ENCODE assay signal across 10 mouse cellular contexts in the genomic region with DNA sequence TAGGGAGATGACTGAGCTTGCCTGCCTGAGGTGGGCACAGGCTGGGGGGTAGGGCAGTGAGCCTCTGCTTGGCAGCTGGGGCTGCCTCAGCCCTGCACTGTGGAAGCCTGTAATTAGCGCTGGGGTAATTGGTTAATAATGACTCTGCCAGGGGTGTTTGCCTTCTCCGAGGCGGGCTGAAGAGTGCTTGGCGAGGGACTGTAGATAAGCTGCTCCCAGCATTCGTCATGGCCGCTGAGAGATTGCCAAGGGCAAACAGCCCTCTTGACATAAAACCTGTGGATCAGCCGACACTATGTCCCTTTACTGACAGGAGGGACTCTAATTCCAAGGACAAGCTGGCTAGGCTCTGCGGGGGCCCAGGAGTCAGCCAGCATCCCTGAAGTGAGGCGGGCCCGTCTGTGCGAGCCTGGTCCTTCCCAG. TPM values are rescaled to one million over a fixed set of nuclear protein-coding genes. Genes with fewer than 3 reads are reported as not detected.
DNase-seq lines count a peak whose midpoint lies in the region; ATAC-seq and TF ChIP-seq lines count a peak whose summit lies in the region.
"Had no signal": no experiment of that assay in that cellular context is flagged by ENCODE, and none has a peak within 500 bp of the region (broad histone marks: within the 10 kb centered on the region; RNA-seq: fewer than 3 reads in every experiment).

No protein-coding gene starts in this region.

- TF ChIP-seq CTCF in liver, embryonic 14.5 days (IDR thresholded peaks at IDR 0.05; ENCODE audit: low read depth) = no peak

- H3K36me3 ChIP-seq in kidney, embryonic 16.5 days (ENCODE audit: insufficient read depth, low read length) = 0 out of 2 replicates have a peak, but pooled peaks cover 4% of the 10 kb centered on the region
- H3K36me3 ChIP-seq in forebrain, embryonic 10.5 days (replicated peaks) = peaks cover 76% of the 10 kb centered on the region
- H3K36me3 ChIP-seq in liver, embryonic 14.5 days (replicated peaks; ENCODE audit: control insufficient read depth, insufficient read depth, low read depth) = peaks cover 7% of the 10 kb centered on the region; the same call in 1 of the 2 replicates

- H3K9ac ChIP-seq in kidney, embryonic 16.5 days (replicated peaks; ENCODE audit: low read length) = 0 out of 2 replicates have a peak overlapping the region, but pooled peaks have one; percentile 22
- 0 out of 2 replicates have a peak overlapping the region, but pooled peaks have one; percentile 9 for H3K9ac ChIP-seq in liver, embryonic 14.5 days (replicated peaks)

- no peak overlapping the region for H3K27ac ChIP-seq in kidney, embryonic 16.5 days (ENCODE audit: low read length)
- no peak overlapping the region for H3K27ac ChIP-seq in forebrain, embryonic 10.5 days
- H3K27ac ChIP-seq in liver, embryonic 14.5 days = peak overlapping the region; percentile 26; the same call in 1 of the 2 replicates

- ATAC-seq in kidney, embryonic 16.5 days (ENCODE audit: low FRiP score, low TSS enrichment) = no peak
- ATAC-seq in liver, embryonic 14.5 days (ENCODE audit: insufficient read depth) = no peak

- whole genome bisulfite sequencing in kidney, embryonic 16.5 days = 22% methylated on average over 11 of the region's 11 CpGs
- WGBS in forebrain, embryonic 10.5 days = 41% methylated on average over 11 of the region's 11 CpGs
- 16% methylated on average over 11 of the region's 11 CpGs for WGBS in liver, embryonic 14.5 days (ENCODE audit: insufficient replicate concordance)

- H3K4me2 ChIP-seq in kidney, embryonic 16.5 days (replicated peaks; ENCODE audit: low read depth, low read length) = no peak overlapping the region
- H3K4me2 ChIP-seq in liver, embryonic 14.5 days (ENCODE audit: low read depth) = peak overlapping the region; percentile 25

- H3K4me1 ChIP-seq in kidney, embryonic 16.5 days (ENCODE audit: insufficient read depth, low read length) = peaks cover 20% of the 10 kb centered on the region
- H3K4me1 ChIP-seq in forebrain, embryonic 10.5 days = peaks cover 75% of the 10 kb centered on the region
- H3K4me1 ChIP-seq in liver, embryonic 14.5 days (replicated peaks; ENCODE audit: control insufficient read depth in 2 of 2, insufficient read depth in 2 of 2, low read length in 1 of 2) = peaks cover 16 to 24% of the 10 kb centered on the region in 2 experiments

- no peaks in the 10 kb centered on the region for H3K9me3 ChIP-seq in kidney, embryonic 16.5 days (ENCODE audit: low read length)
- no peaks in the 10 kb centered on the region for H3K9me3 ChIP-seq in forebrain, embryonic 10.5 days
- H3K9me3 ChIP-seq in liver, embryonic 14.5 days (ENCODE audit: control insufficient read depth, low read length) = no peaks in the 10 kb centered on the region

- H3K27me3 ChIP-seq in kidney, embryonic 16.5 days (ENCODE audit: insufficient read depth, low read length) = peaks cover 63% of the 10 kb centered on the region
- peaks cover 69% of the 10 kb centered on the region for H3K27me3 ChIP-seq in forebrain, embryonic 10.5 days (ENCODE audit: poor library complexity, severe bottlenecking)
- H3K27me3 ChIP-seq in liver, embryonic 14.5 days (ENCODE audit: control insufficient read depth, insufficient read depth, low read length) = peaks cover 48% of the 10 kb centered on the region

- TF ChIP-seq EP300 in liver, embryonic 14.5 days (IDR thresholded peaks at IDR 0.05; ENCODE audit: low read depth) = no peak

- H3K4me3 ChIP-seq in kidney, embryonic 16.5 days (ENCODE audit: low read length) = no peak overlapping the region
- peak overlapping the region; percentile 2; the same call in 1 of the 2 replicates for H3K4me3 ChIP-seq in forebrain, embryonic 10.5 days
- no peak overlapping the region for H3K4me3 ChIP-seq in liver, embryonic 14.5 days (ENCODE audit: insufficient read depth in 1 of 2, low read depth in 2 of 2, low read length in 2 of 2)

- intact Hi-C loops in gastrocnemius, postnatal 14 days (cut with DNase I; ENCODE audit: low total_unique reads) = no loop called here

- DNase-seq in kidney, postnatal 36 days = no peak
- peak; percentile 78 for DNase-seq in brain, adult 2 months (ENCODE audit: low read depth, low spot score)
- no peak for DNase-seq in forebrain, embryonic 10.5 days (ENCODE audit: extremely low spot score, low spot score)
- DNase-seq in liver, embryonic 14.5 days (ENCODE audit: low read depth in 3 of 3, low spot score in 3 of 3) = no peak
- no peak for DNase-seq in gastrocnemius, postnatal 14 days
- DNase-seq in gastrocnemius, postnatal 4 days (ENCODE audit: low spot score in 2 of 2) = no peak
- DNase-seq in urinary bladder, adult 18-20 months (ENCODE audit: low spot score in 2 of 2) = no peak
- DNase-seq: kidney, postnatal 25 days; right cerebral cortex, adult 18-20 months had no signal

RNA-seq across cellular contexts. Expression of a gene that starts 4.0 kb away (rescaled TPM):
- polyA plus RNA-seq in kidney, embryonic 16.5 days (2015; fragmentation: Nextera tagmentation; extraction: Ambion mirVana) = 52.9 and 54.8 TPM in 2 replicates
- polyA plus RNA-seq in forebrain, embryonic 10.5 days (2016; fragmentation: Nextera tagmentation; extraction: Ambion mirVana) = 56.4 and 60.2 TPM in 2 replicates
- polyA plus RNA-seq in liver, embryonic 14.5 days (2012; rRNA removed) = 24.3 and 24.7 TPM in 2 replicates
- polyA plus RNA-seq in liver, embryonic 14.5 days (2014; fragmentation: Nextera tagmentation; extraction: Ambion mirVana) = 29.4 and 29.5 TPM in 2 replicates
- total RNA-seq in gastrocnemius, postnatal 14 days (2021) = 1 to 10 TPM; 7.6 to 8.3 TPM
- total RNA-seq in gastrocnemius, postnatal 4 days (2021) = 10 to 100 TPM; 16.7 to 17.6 TPM

RNA-seq across cellular contexts. Expression of a gene that starts 12.9 kb away (rescaled TPM):
- 8.6 and 8.8 TPM in 2 replicates for polyA plus RNA-seq in kidney, embryonic 16.5 days (2015; fragmentation: Nextera tagmentation; extraction: Ambion mirVana)
- polyA plus RNA-seq in forebrain, embryonic 10.5 days (2016; fragmentation: Nextera tagmentation; extraction: Ambion mirVana) = 5.7 and 6.7 TPM in 2 replicates
- 6.6 and 7.2 TPM in 2 replicates for polyA plus RNA-seq in liver, embryonic 14.5 days (2012; rRNA removed)
- 3.1 and 3.2 TPM in 2 replicates for polyA plus RNA-seq in liver, embryonic 14.5 days (2014; fragmentation: Nextera tagmentation; extraction: Ambion mirVana)
- 1 to 10 TPM in 1 of 2 experiments, under 1 TPM in 1; 0.53 to 1.2 TPM for total RNA-seq in gastrocnemius, postnatal 14 days (2021)
- 1 to 10 TPM; 1.0 to 1.5 TPM for total RNA-seq in gastrocnemius, postnatal 4 days (2021)

RNA-seq across cellular contexts. Expression of a gene that starts 13.4 kb away (rescaled TPM):
- polyA plus RNA-seq in kidney, embryonic 16.5 days (2015; fragmentation: Nextera tagmentation; extraction: Ambion mirVana) = 11.0 and 11.5 TPM in 2 replicates
- polyA plus RNA-seq in forebrain, embryonic 10.5 days (2016; fragmentation: Nextera tagmentation; extraction: Ambion mirVana) = 7.7 and 9.1 TPM in 2 replicates
- 23.6 and 29.2 TPM in 2 replicates for polyA plus RNA-seq in liver, embryonic 14.5 days (2012; rRNA removed)
- 55.3 and 59.5 TPM in 2 replicates for polyA plus RNA-seq in liver, embryonic 14.5 days (2014; fragmentation: Nextera tagmentation; extraction: Ambion mirVana)
- 1 to 10 TPM; 1.9 to 2.5 TPM for total RNA-seq in gastrocnemius, postnatal 14 days (2021)
- total RNA-seq in gastrocnemius, postnatal 4 days (2021) = 1 to 10 TPM; 2.7 to 4.1 TPM

RNA-seq across cellular contexts. Expression of a gene that starts 20.6 kb away (rescaled TPM):
- 1.6 and 1.9 TPM in 2 replicates for polyA plus RNA-seq in kidney, embryonic 16.5 days (2015; fragmentation: Nextera tagmentation; extraction: Ambion mirVana)
- 19.4 and 27.0 TPM in 2 replicates for polyA plus RNA-seq in forebrain, embryonic 10.5 days (2016; fragmentation: Nextera tagmentation; extraction: Ambion mirVana)
- polyA plus RNA-seq in liver, embryonic 14.5 days (2012; rRNA removed) = 0.04 and 0.16 TPM in 2 replicates
- polyA plus RNA-seq in liver, embryonic 14.5 days (2014; fragmentation: Nextera tagmentation; extraction: Ambion mirVana) = 0.04 TPM in 1 of 2 replicates, not detected in the other
- 1 to 10 TPM in 1 of 2 experiments, under 1 TPM in 1; 0.93 to 1.2 TPM for total RNA-seq in gastrocnemius, postnatal 14 days (2021)
- 1 to 10 TPM in 1 of 2 experiments, under 1 TPM in 1; 0.73 to 2.1 TPM for total RNA-seq in gastrocnemius, postnatal 4 days (2021)

RNA-seq across cellular contexts. Expression of a gene that starts 24.1 kb away (rescaled TPM):
- 899 and 901 TPM in 2 replicates for polyA plus RNA-seq in kidney, embryonic 16.5 days (2015; fragmentation: Nextera tagmentation; extraction: Ambion mirVana)
- 1,138 and 1,144 TPM in 2 replicates for polyA plus RNA-seq in forebrain, embryonic 10.5 days (2016; fragmentation: Nextera tagmentation; extraction: Ambion mirVana)
- 2,043 and 2,097 TPM in 2 replicates for polyA plus RNA-seq in liver, embryonic 14.5 days (2012; rRNA removed)
- 805 and 809 TPM in 2 replicates for polyA plus RNA-seq in liver, embryonic 14.5 days (2014; fragmentation: Nextera tagmentation; extraction: Ambion mirVana)
- 100 to 1,000 TPM; 741 to 829 TPM for total RNA-seq in gastrocnemius, postnatal 14 days (2021)
- total RNA-seq in gastrocnemius, postnatal 4 days (2021) = 1,000 to 10,000 TPM; 1,165 to 1,300 TPM
